Mouse (Mus musculus) intestine, embryonic 15.5 days (tissue): ENCODE measurements around the gene Borcs6. TPM values are rescaled to one million over a fixed set of nuclear protein-coding genes. Genes with fewer than 3 reads are reported as not detected.

Experiments
- ATAC-seq: fragments of 200-750 bp; cut with Nextera tagmentation; 2 replicates; pipeline ENCODE4 v1.8.0; 2017; ENCODE audit warnings: moderate TSS enrichment, moderate library complexity
- H3K27ac ChIP-seq: fragments of 300-500 bp; sonication (generic); 2 replicates; pipeline ENCODE4 v1.5.1; 2015; ENCODE audit warnings: mild to moderate bottlenecking, inconsistent platforms
- H3K27me3 ChIP-seq: fragments of 300-500 bp; sonication (generic); replicated peaks from 2 replicates; pipeline ENCODE4 v1.6.1; 2015; ENCODE audit warnings: inconsistent platforms
- H3K36me3 ChIP-seq: fragments of 300-500 bp; sonication (generic); 2 replicates; pipeline ENCODE4 v1.6.1; 2015; ENCODE audit warnings: inconsistent platforms
- H3K4me1 ChIP-seq: fragments of 300-500 bp; sonication (generic); replicated peaks from 2 replicates; pipeline ENCODE4 v1.6.1; 2015; ENCODE audit warnings: inconsistent platforms
- H3K4me2 ChIP-seq: fragments of 300-500 bp; sonication (generic); replicated peaks from 2 replicates; pipeline ENCODE4 v1.6.1; 2015; ENCODE audit warnings: mild to moderate bottlenecking, inconsistent platforms
- H3K4me3 ChIP-seq: fragments of 300-500 bp; sonication (generic); replicated peaks from 2 replicates; pipeline ENCODE4 v1.5.1; 2015; ENCODE audit warnings: inconsistent platforms
- H3K9ac ChIP-seq: fragments of 300-500 bp; sonication (generic); 2 replicates; pipeline ENCODE4 v1.6.1; 2015; ENCODE audit warnings: inconsistent platforms
- H3K9me3 ChIP-seq: fragments of 300-500 bp; sonication (generic); 2 replicates; pipeline ENCODE4 v1.6.1; 2016; ENCODE audit warnings: inconsistent platforms
- WGBS: fragments of 180-500 bp; shearing (Covaris S2); methylation state at CpG from one replicate; pipeline ENCODE4 v1.1.7; 2015; 5-methylcytosine and 5-hydroxymethylcytosine counted together
- polyA plus RNA-seq: library from polyadenylated mRNA; unstranded; fragments of >200 nt; fragmentation: Nextera tagmentation; extraction: Ambion mirVana; gene quantifications from 2 replicates; pipeline ENCODE4 v1.2.1, GENCODE M21; 2015

Borcs6 gene
- polyA plus RNA-seq, 1 experiment from 2014 or later = 8.9 TPM

GRCm38 (mm10) chr11:69064259-69065133, 5.0 kb downstream of the Borcs6 start:
- no peak overlapping the region for H3K27ac ChIP-seq
- peak overlapping the region; percentile 66 for H3K4me3 ChIP-seq
- H3K4me2 ChIP-seq = peak overlapping the region; percentile 65
- H3K27me3 ChIP-seq = no peaks in the 10 kb centered on the region
- peaks cover 33% of the 10 kb centered on the region for H3K4me1 ChIP-seq
- peak overlapping the region; percentile 66 for H3K9ac ChIP-seq
- ATAC-seq = no peak
- 58% methylated on average over 9 of the region's 9 CpGs for WGBS
- no peaks in the 10 kb centered on the region for H3K9me3 ChIP-seq
- H3K36me3 ChIP-seq = no peaks in the 10 kb centered on the region

- H3K9me3 ChIP-seq = no peaks in the 10 kb centered on the region
- no peak overlapping the region for H3K27ac ChIP-seq
- no peaks in the 10 kb centered on the region for H3K36me3 ChIP-seq
- H3K27me3 ChIP-seq = no peaks in the 10 kb centered on the region
- WGBS = 65% methylated on average over 3 of the region's 3 CpGs
- peaks cover 32% of the 10 kb centered on the region for H3K4me1 ChIP-seq
- no peak for ATAC-seq
- H3K4me3 ChIP-seq = no peak overlapping the region
- no peak overlapping the region for H3K9ac ChIP-seq
- no peak overlapping the region for H3K4me2 ChIP-seq
These were observed 5.9 kb downstream of the Borcs6 start for GRCm38 (mm10) chr11:69065394-69065925.

GRCm38 (mm10) chr11:69066163-69066861, 6.8 kb downstream of the Borcs6 start:
- WGBS = 3% methylated on average over 29 of the region's 29 CpGs
- ATAC-seq = no peak
- Histone ChIP-seq H3K9ac (peak overlapping the region; percentile 40), H3K27me3 (no peaks in the 10 kb centered on the region), H3K4me2 (peak overlapping the region; percentile 90), H3K4me3 (peak overlapping the region; percentile 40), H3K27ac (no peak overlapping the region), H3K9me3 (no peaks in the 10 kb centered on the region), H3K36me3 (no peaks in the 10 kb centered on the region), H3K4me1 (peaks cover 27% of the 10 kb centered on the region)

GRCm38 (mm10) chr11:69066956-69067355, 7.4 kb downstream of the Borcs6 start:
- Histone ChIP-seq H3K27ac (peak overlapping the region; percentile 8; the same call in 1 of the 2 replicates), H3K4me1 (peaks cover 28% of the 10 kb centered on the region), H3K36me3 (no peaks in the 10 kb centered on the region), H3K4me3 (peak overlapping the region; percentile 40), H3K27me3 (no peaks in the 10 kb centered on the region), H3K4me2 (peak overlapping the region; percentile 90), H3K9ac (no peak overlapping the region), H3K9me3 (no peaks in the 10 kb centered on the region)
- no peak for ATAC-seq
- WGBS = 9% methylated on average over 8 of the region's 8 CpGs

GRCm38 (mm10) chr11:69067601-69068000, 8.1 kb downstream of the Borcs6 start:
- Histone ChIP-seq H3K9me3 (no peaks in the 10 kb centered on the region), H3K36me3 (no peaks in the 10 kb centered on the region), H3K27ac (peak overlapping the region; percentile 8; the same call in 1 of the 2 replicates), H3K27me3 (no peaks in the 10 kb centered on the region), H3K4me3 (no peak overlapping the region), H3K4me1 (peaks cover 34% of the 10 kb centered on the region), H3K4me2 (peak overlapping the region; percentile 90; the same call in 1 of the 2 replicates), H3K9ac (no peak overlapping the region; the same call in 1 of the 2 replicates)
- ATAC-seq = no peak
- 26% methylated on average over 6 of the region's 6 CpGs for WGBS

DNA sequence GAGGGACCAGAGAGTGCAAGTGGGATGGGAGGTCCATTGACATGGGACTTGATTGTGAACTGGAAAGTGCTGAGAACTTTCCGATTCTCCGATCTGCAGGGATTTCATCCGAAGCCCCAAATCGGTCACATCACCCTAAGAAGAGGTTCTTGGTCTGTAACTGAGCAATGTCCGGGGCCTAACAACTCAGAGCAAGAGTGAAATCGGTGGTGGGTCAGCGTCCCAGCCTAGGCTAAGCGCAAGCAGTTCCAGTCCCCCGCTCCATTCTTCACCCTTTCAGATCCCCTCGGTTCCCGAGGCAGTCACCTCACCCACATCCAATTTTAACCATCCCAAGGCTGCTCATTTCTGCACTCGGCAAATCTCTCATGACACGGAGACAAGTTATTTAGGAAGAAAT, 10.6 kb downstream of the Borcs6 start:
- Histone ChIP-seq H3K36me3 (no peaks in the 10 kb centered on the region), H3K27ac (peak overlapping the region; percentile 80), H3K4me2 (peak overlapping the region; percentile 83), H3K9ac (peak overlapping the region; percentile 66), H3K27me3 (no peaks in the 10 kb centered on the region), H3K4me3 (peak overlapping the region; percentile 54), H3K9me3 (no peaks in the 10 kb centered on the region), H3K4me1 (peaks cover 32% of the 10 kb centered on the region)
- WGBS = 2% methylated on average over 13 of the region's 13 CpGs
- no peak for ATAC-seq

- H3K36me3 ChIP-seq = no peaks in the 10 kb centered on the region
- H3K27ac ChIP-seq = peak within 1 kb of the TSS; percentile 80
- no peaks in the 10 kb centered on the region for H3K27me3 ChIP-seq
- peak within 1 kb of the TSS; percentile 66 for H3K9ac ChIP-seq
- WGBS = under 1% methylated on average over 47 of the region's 47 CpGs
- H3K9me3 ChIP-seq = no peaks in the 10 kb centered on the region
- peak within 1 kb of the TSS; percentile 54 for H3K4me3 ChIP-seq
- H3K4me2 ChIP-seq = peak within 1 kb of the TSS; percentile 83
- ATAC-seq = peak; percentile 88
- H3K4me1 ChIP-seq = peaks cover 32% of the 10 kb centered on the region
These were observed 11.2 kb downstream of the Borcs6 start, which contains the start of gene Tmem107 for GRCm38 (mm10) chr11:69070590-69071222. Gene Tmem107, plus strand, starts transcription at chr11:69070806.

DNA sequence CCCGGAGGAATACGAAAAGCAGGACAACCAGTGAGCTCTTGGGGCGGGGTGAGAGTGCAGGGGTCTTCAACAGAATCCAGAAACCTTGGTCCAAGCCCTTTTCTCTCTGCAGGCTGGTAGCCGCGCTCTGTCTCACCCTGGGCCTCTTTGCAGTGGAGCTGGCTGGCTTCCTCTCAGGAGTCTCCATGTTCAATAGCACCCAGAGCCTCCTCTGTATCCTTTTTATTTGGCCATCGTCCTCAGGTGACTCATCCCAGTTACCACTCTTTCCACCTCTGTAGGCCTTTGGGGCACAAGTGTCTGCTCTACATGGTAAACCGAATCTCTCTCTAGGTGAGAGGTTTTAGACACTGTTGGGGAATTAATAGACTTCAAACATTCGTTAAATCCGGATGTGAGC, 11.7 kb downstream of the Borcs6 start:
- no peak for ATAC-seq
- H3K9me3 ChIP-seq = no peaks in the 10 kb centered on the region
- no peaks in the 10 kb centered on the region for H3K27me3 ChIP-seq
- no peaks in the 10 kb centered on the region for H3K36me3 ChIP-seq
- peak overlapping the region; percentile 66 for H3K9ac ChIP-seq
- H3K4me1 ChIP-seq = peaks cover 30% of the 10 kb centered on the region
- peak overlapping the region; percentile 83 for H3K4me2 ChIP-seq
- H3K27ac ChIP-seq = peak overlapping the region; percentile 80
- peak overlapping the region; percentile 54 for H3K4me3 ChIP-seq
- 24% methylated on average over 9 of the region's 9 CpGs for WGBS

DNA sequence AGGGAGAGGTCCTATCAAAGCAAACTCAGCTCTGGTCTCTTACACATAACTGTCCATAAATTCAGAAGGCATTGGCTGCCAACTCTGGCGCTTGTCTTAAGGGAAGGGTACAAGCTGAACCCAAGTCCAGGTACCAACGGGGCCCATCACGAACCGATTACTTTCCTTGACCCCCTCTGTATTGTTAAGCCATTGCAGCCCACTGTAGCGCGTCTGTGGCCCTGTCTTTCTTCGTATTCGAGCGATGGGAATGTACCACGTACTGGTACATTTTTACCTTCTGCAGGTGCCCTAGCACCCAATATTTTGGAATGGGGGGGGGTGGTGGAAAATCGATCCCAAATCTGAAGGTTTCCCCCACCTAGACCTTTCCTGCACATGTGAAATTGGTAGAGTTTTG, 12.7 kb downstream of the Borcs6 start:
- Histone ChIP-seq H3K27ac (peak overlapping the region; percentile 73), H3K27me3 (no peaks in the 10 kb centered on the region), H3K4me2 (peak overlapping the region; percentile 63), H3K4me3 (0 out of 2 replicates have a peak overlapping the region, but pooled peaks have one; percentile 22), H3K9me3 (no peaks in the 10 kb centered on the region), H3K4me1 (peaks cover 23% of the 10 kb centered on the region), H3K36me3 (no peaks in the 10 kb centered on the region), H3K9ac (no peak overlapping the region; the same call in 1 of the 2 replicates)
- no peak for ATAC-seq
- 83% methylated on average over 11 of the region's 11 CpGs for WGBS

DNA sequence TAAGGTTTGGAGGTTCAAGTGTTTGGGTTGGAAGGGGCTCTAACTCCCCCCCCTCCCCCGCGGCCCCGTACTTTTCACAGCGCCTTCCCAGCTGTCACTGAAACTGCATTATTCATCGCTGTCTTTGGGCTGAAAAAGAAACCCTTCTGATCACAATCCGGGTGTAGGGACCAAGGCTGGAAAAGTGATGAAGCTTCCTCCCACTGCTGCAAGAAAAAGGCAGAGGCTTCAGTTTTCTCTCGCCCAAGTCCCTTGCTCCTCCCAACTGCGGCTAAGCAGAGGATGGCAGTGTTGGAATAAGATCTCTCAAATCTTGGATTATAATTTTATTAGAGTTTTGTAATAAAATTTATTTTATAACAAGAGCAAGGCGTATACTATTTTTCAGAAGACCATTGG, 13.1 kb downstream of the Borcs6 start:
- no peak for ATAC-seq
- Histone ChIP-seq H3K27me3 (no peaks in the 10 kb centered on the region), H3K36me3 (no peaks in the 10 kb centered on the region), H3K9me3 (no peaks in the 10 kb centered on the region), H3K27ac (peak overlapping the region; percentile 73), H3K4me2 (peak overlapping the region; percentile 63), H3K4me3 (peak overlapping the region; percentile 22), H3K4me1 (peaks cover 19% of the 10 kb centered on the region), H3K9ac (peak overlapping the region; percentile 37)
- WGBS = 5% methylated on average over 9 of the region's 9 CpGs

DNA sequence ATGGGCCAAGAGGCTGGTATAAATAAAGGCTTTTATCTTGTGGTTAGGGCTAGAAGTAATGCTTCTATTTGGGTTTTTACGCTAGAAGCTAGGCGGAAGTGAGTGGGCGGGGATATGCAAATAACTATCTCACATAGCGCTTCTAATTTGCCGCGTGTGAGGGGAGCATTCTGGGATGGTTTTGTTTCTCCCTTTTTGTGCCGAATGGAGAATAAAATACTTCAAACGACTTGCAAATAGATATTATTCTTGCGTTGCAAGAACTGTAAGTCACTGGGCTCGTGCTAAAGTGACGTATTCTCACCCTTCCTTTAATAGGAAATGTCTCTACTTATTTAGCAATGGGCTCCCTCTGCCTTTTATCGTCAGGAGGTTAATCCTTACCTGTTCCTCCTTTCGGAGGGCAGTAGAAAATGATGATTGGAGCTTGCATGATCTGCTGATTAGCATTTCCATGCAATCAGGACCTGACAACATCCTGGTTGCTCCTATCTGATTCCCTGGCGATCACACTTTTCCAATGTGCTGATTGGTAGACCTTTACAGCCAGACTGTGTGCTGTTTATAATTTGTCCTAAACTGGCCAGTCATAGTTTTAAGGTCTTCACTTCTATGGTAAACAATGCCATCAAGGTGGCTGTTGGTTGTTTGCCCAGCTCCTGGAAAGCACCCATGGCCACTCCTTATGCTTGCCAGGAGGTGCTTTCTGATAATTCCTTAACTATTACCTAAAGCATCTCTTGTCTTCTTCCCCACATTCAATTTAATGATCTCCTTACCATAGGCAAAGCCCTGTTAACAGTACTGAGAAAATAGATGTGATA, 13.8 kb downstream of the Borcs6 start:
- peak overlapping the region; percentile 22 for H3K4me3 ChIP-seq
- H3K4me2 ChIP-seq = peak overlapping the region; percentile 63
- no peaks in the 10 kb centered on the region for H3K9me3 ChIP-seq
- WGBS = 0% methylated on average over 14 of the region's 14 CpGs
- H3K27me3 ChIP-seq = no peaks in the 10 kb centered on the region
- peak overlapping the region; percentile 40; the same call in 1 of the 2 replicates for H3K9ac ChIP-seq
- H3K27ac ChIP-seq = peak overlapping the region; percentile 84
- H3K4me1 ChIP-seq = peaks cover 17% of the 10 kb centered on the region
- ATAC-seq = peak; percentile 82
- no peaks in the 10 kb centered on the region for H3K36me3 ChIP-seq
